Mouse (Mus musculus) cerebellum, adult 2 months (tissue): ENCODE measurements around the gene Smchd1.

ENCODE experiments used
- CTCF ChIP-seq: fragments of 200-500 bp; IDR thresholded peaks from 2 replicates; pipeline ENCODE4 v1.5.1; 2011; ENCODE audit warnings: low read depth, mild to moderate bottlenecking, control low read depth, low read length, moderate library complexity, borderline replicate concordance; ENCODE audit not compliant: insufficient read depth
- POLR2A ChIP-seq: fragments of 200-500 bp; IDR thresholded peaks from 2 replicates; pipeline ENCODE4 v1.6.1; 2011; ENCODE audit warnings: low read length, control low read depth, borderline replicate concordance; ENCODE audit not compliant: insufficient read depth

- TF ChIP-seq CTCF (no peak), POLR2A (no peak)
These were observed 30.0 kb downstream of the Smchd1 start for GRCm38 (mm10) chr17:71445191-71445590.
